Mouse (Mus musculus): ENCODE measurements around the gene Col6a6. TPM values are rescaled to one million over a fixed set of nuclear protein-coding genes. Genes with fewer than 3 reads are reported as not detected.
"Not testable (repeated sequence)": the region's sequence is repeated elsewhere in the genome, so short reads cannot be mapped to it uniquely, and the experiment has no call there.

The Col6a6 gene
- polyA plus RNA-seq, 1 experiment from 2014 or later = 1.2 TPM

DNA sequence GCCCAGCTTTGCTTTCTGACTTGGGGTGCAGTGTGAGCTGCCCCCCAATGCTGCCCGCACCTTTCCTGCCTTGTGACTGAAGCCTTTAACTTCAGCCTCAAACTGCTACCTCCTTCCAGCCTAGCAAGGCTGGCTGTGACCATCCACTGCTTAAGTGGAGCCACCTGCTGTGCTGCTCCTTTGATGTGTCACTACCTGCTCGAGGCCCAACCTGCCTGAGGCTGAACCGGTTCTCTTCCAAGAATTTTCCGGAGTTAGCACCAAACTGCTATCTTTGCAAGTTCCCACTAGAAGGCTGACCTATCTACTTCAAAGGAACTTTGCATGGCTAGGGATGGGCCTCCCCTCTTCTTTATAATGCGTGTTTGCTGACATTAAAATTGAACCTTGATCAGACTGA, 13.4 kb upstream of the Col6a6 start:
- not testable (repeated sequence) for H3K4me1 ChIP-seq (replicated peaks; ENCODE audit: control insufficient read depth, insufficient read depth, low read length); H3K4me2 ChIP-seq (ENCODE audit: low read length); DNase-seq (ENCODE audit: low spot score); ATAC-seq (replicated peaks; ENCODE audit: low FRiP score, low TSS enrichment, low read depth); H3K4me3 ChIP-seq (ENCODE audit: low read depth, low read length); H3K36me3 ChIP-seq (ENCODE audit: control insufficient read depth, insufficient read depth, low read length); H3K27me3 ChIP-seq (replicated peaks; ENCODE audit: control insufficient read depth, insufficient read depth, low read length); H3K9ac ChIP-seq (ENCODE audit: low read length); H3K27ac ChIP-seq (ENCODE audit: low read depth); H3K9me3 ChIP-seq (ENCODE audit: control insufficient read depth, low read length)
- 41% methylated on average over 5 of the region's 5 CpGs for WGBS

DNA sequence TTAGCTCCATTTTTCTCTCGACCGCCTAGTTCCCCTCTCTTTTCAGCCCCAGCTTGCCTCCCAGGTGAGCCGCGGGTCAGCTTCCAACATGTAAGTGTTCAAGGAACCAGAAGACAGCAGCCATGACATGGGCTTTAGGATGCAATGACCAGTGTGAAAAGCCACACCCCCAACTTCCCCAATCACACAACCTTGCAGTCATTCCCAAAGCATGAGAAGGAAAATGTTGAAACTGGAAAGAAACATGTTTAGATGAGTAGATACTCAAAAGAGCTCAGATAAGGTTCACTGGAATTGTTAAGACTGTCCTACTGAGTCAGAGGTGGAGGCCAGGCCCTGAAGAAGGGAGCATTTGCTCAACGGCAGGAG, 11.2 kb upstream of the Col6a6 start:
- H3K4me1 ChIP-seq (replicated peaks; ENCODE audit: control insufficient read depth, insufficient read depth, low read length) = no peaks in the 10 kb centered on the region
- no peaks in the 10 kb centered on the region for H3K36me3 ChIP-seq (ENCODE audit: control insufficient read depth, insufficient read depth, low read length)
- no peak for ATAC-seq (replicated peaks; ENCODE audit: low FRiP score, low TSS enrichment, low read depth)
- no peak overlapping the region for H3K27ac ChIP-seq (ENCODE audit: low read depth)
- H3K9me3 ChIP-seq (ENCODE audit: control insufficient read depth, low read length) = no peaks in the 10 kb centered on the region
- no peaks in the 10 kb centered on the region for H3K27me3 ChIP-seq (replicated peaks; ENCODE audit: control insufficient read depth, insufficient read depth, low read length)
- 91% methylated on average over 5 of the region's 5 CpGs for WGBS
- no peak overlapping the region for H3K4me2 ChIP-seq (ENCODE audit: low read length)
- no peak overlapping the region for H3K9ac ChIP-seq (ENCODE audit: low read length)
- no peak for DNase-seq (ENCODE audit: low spot score)
- no peak overlapping the region for H3K4me3 ChIP-seq (ENCODE audit: low read depth, low read length)

DNA sequence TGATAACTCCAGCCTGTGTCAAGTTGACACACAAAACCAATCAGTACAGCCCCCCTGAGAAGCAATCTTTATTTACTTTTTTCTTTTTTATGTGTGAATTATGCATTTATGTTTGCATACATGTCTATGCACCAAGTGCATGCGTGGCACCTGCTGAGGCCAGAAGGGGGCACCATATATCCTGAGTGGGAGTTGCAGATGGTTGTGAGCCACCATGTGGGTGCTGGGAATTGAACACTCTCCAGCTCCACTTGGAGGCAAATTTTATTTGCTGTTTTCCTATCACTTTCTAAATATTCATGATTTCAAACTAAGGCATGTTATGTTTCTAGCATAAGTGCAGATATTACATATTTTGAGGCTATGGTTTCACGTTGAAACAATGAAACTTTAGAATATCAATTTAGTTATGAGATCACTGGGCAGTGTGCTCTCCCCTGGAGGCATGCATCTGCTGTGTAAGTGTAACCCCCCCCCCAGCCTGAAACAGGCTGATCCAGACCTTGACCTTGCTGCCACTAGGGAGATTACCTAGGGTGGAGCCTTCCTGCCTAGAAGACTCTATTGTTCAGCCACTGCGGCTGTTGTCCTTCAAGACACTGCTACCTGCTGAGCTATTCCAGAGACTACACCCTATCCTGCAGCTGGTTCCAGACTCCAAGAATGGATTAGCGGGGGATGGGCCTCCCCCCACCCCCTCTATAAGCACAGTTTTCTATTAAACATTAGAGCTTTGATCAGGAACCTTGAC, 10.6 kb upstream of the Col6a6 start:
- 86% methylated on average over 4 of the region's 4 CpGs for WGBS
- Histone ChIP-seq H3K27ac (ENCODE audit: low read depth) (no peak overlapping the region), H3K4me3 (ENCODE audit: low read depth, low read length) (no peak overlapping the region), H3K9me3 (ENCODE audit: control insufficient read depth, low read length) (no peaks in the 10 kb centered on the region), H3K9ac (ENCODE audit: low read length) (no peak overlapping the region), H3K4me1 (replicated peaks; ENCODE audit: control insufficient read depth, insufficient read depth, low read length) (no peaks in the 10 kb centered on the region), H3K4me2 (ENCODE audit: low read length) (no peak overlapping the region), H3K27me3 (replicated peaks; ENCODE audit: control insufficient read depth, insufficient read depth, low read length) (no peaks in the 10 kb centered on the region), H3K36me3 (ENCODE audit: control insufficient read depth, insufficient read depth, low read length) (no peaks in the 10 kb centered on the region)
- ATAC-seq (replicated peaks; ENCODE audit: low FRiP score, low TSS enrichment, low read depth) = no peak
- DNase-seq (ENCODE audit: low spot score) = no peak

DNA sequence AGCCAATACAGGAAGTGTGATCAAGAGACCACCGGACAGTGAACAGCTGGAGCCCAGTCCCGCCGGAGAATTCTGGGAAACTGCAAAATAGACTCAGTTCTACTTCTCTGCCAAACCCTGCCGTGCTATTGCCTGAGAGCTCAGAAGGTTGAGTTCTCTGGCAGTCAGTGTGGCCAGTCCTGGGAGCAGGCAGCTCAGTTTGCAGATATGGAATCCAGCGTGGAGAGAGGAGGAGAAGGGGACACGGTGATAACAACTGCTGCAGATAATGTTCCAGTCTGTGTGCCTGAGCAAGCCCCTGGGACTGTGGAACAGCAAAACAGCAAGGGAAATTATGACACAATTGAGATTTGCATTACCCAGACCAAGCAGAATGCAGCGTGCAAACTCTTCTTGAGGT, 7.6 kb upstream of the Col6a6 start:
- 67% methylated on average over 7 of the region's 7 CpGs for WGBS
- H3K9ac ChIP-seq (ENCODE audit: low read length) = no peak overlapping the region
- H3K27me3 ChIP-seq (replicated peaks; ENCODE audit: control insufficient read depth, insufficient read depth, low read length) = no peaks in the 10 kb centered on the region
- H3K9me3 ChIP-seq (ENCODE audit: control insufficient read depth, low read length) = no peaks in the 10 kb centered on the region
- no peak overlapping the region for H3K27ac ChIP-seq (ENCODE audit: low read depth)
- no peak overlapping the region for H3K4me3 ChIP-seq (ENCODE audit: low read depth, low read length)
- H3K36me3 ChIP-seq (ENCODE audit: control insufficient read depth, insufficient read depth, low read length) = no peaks in the 10 kb centered on the region
- DNase-seq (ENCODE audit: low spot score) (no peak), ATAC-seq (replicated peaks; ENCODE audit: low FRiP score, low TSS enrichment, low read depth) (no peak)
- H3K4me1 ChIP-seq (replicated peaks; ENCODE audit: control insufficient read depth, insufficient read depth, low read length) = no peaks in the 10 kb centered on the region
- H3K4me2 ChIP-seq (ENCODE audit: low read length) = no peak overlapping the region

DNA sequence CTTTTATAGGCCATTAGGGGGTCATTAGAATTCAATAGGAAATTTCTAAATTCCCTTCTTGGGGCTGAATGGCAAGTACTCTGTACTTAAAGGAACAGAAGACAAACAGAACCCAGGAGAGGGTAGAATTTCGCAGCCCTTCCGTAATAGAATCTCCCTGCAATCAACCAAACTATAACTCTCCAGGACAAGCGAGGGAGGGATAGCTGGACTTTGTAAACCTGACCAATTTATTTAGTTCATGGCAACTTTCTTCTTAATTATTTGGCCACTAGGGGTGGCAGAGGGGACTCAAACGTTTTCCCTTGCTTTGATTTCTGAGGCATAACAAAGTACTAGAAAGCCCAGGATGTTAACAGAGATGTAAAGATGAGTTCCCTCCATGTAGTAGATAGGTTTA, 6.8 kb upstream of the Col6a6 start:
- Histone ChIP-seq H3K36me3 (ENCODE audit: control insufficient read depth, insufficient read depth, low read length) (no peaks in the 10 kb centered on the region), H3K9ac (ENCODE audit: low read length) (no peak overlapping the region), H3K27ac (ENCODE audit: low read depth) (no peak overlapping the region), H3K4me2 (ENCODE audit: low read length) (no peak overlapping the region), H3K4me1 (replicated peaks; ENCODE audit: control insufficient read depth, insufficient read depth, low read length) (no peaks in the 10 kb centered on the region), H3K4me3 (ENCODE audit: low read depth, low read length) (no peak overlapping the region), H3K9me3 (ENCODE audit: control insufficient read depth, low read length) (no peaks in the 10 kb centered on the region), H3K27me3 (replicated peaks; ENCODE audit: control insufficient read depth, insufficient read depth, low read length) (no peaks in the 10 kb centered on the region)
- ATAC-seq (replicated peaks; ENCODE audit: low FRiP score, low TSS enrichment, low read depth) (no peak), DNase-seq (ENCODE audit: low spot score) (no peak)
- 28% methylated on average over 4 of the region's 4 CpGs for WGBS

DNA sequence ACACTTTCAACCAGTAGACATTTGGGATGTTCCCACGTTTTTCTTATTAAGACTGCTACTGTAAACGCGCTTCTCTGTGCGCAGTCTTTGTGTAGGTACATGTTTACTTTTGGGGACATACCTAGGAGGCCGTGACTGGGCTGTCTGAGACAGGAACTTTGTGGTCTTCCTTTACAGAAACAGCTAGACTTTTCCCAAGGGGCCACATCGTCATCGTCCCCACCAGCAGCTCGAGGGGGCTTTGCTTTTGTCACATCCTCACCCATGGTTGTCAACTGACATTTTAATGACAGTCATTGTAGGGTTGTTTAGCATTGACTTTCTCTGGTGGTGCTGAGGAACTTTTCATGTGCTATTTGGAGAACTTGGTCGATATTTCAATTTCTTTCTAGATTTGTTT, 3.3 kb upstream of the Col6a6 start:
- 84% methylated on average over 9 of the region's 9 CpGs for WGBS
- Histone ChIP-seq H3K27me3 (replicated peaks; ENCODE audit: control insufficient read depth, insufficient read depth, low read length) (peaks cover 10% of the 10 kb centered on the region), H3K9ac (ENCODE audit: low read length) (no peak overlapping the region), H3K4me1 (replicated peaks; ENCODE audit: control insufficient read depth, insufficient read depth, low read length) (no peaks in the 10 kb centered on the region), H3K9me3 (ENCODE audit: control insufficient read depth, low read length) (no peaks in the 10 kb centered on the region), H3K4me2 (ENCODE audit: low read length) (no peak overlapping the region), H3K27ac (ENCODE audit: low read depth) (no peak overlapping the region), H3K36me3 (ENCODE audit: control insufficient read depth, insufficient read depth, low read length) (no peaks in the 10 kb centered on the region), H3K4me3 (ENCODE audit: low read depth, low read length) (no peak overlapping the region)
- ATAC-seq (replicated peaks; ENCODE audit: low FRiP score, low TSS enrichment, low read depth) = no peak
- DNase-seq (ENCODE audit: low spot score) = no peak

DNA sequence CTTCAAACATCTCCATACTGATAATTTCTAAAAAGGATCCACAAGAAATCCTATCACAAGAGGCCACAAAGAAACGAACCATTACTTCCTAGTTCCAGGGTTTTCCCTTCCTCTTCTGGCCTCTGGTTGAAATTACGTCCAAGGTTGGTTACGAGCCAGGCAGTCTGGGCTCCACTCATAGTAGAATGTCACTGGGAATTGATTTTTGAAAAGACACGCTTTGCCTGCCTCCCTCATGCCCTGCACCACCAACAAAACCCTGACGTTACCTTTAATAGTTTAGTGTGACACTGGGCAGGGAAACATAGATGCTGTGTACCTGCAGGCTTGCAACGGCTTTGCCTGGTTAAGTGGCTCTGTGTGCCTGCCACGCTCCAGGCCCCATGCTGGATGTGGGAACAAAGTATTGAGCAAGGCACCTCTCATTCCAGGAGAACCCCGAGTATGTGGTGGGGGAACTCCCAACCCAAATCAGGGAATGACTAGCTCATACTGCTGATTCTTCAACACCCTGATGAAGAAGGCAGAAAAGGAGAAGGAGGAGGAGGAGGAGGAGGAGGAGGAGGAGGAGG, 798 bp downstream of the Col6a6 start:
- Histone ChIP-seq H3K27me3 (replicated peaks; ENCODE audit: control insufficient read depth, insufficient read depth, low read length) (peaks cover 10% of the 10 kb centered on the region), H3K4me2 (ENCODE audit: low read length) (no peak overlapping the region), H3K9me3 (ENCODE audit: control insufficient read depth, low read length) (no peaks in the 10 kb centered on the region), H3K36me3 (ENCODE audit: control insufficient read depth, insufficient read depth, low read length) (no peaks in the 10 kb centered on the region), H3K9ac (ENCODE audit: low read length) (no peak overlapping the region), H3K4me1 (replicated peaks; ENCODE audit: control insufficient read depth, insufficient read depth, low read length) (no peaks in the 10 kb centered on the region), H3K4me3 (ENCODE audit: low read depth, low read length) (no peak overlapping the region), H3K27ac (ENCODE audit: low read depth) (no peak overlapping the region)
- DNase-seq (ENCODE audit: low spot score) (no peak), ATAC-seq (replicated peaks; ENCODE audit: low FRiP score, low TSS enrichment, low read depth) (no peak)
- 75% methylated on average over 8 of the region's 8 CpGs for WGBS

DNA sequence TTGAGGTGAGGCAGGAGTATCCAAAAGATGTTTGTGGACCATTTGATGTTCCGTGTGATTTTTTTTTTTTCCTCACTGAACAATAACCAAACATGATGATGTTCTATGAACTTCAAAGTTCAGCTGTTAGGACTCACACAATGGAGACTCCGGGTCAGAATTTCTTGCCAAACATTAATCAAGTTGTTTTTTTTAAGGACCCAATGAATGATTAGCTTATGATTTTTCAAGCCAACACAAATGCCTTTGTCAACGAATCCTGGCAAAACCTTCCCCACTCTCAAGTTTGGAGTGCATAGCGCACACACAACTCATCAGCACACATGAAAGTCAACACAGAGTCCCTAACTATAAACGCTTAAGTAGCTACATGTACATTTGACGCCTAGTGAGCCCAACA, 7.2 kb downstream of the Col6a6 start:
- no peak for DNase-seq (ENCODE audit: low spot score)
- 81% methylated on average over 6 of the region's 6 CpGs for WGBS
- Histone ChIP-seq H3K4me3 (ENCODE audit: low read depth, low read length) (no peak overlapping the region), H3K27me3 (replicated peaks; ENCODE audit: control insufficient read depth, insufficient read depth, low read length) (no peaks in the 10 kb centered on the region), H3K4me2 (ENCODE audit: low read length) (no peak overlapping the region), H3K36me3 (ENCODE audit: control insufficient read depth, insufficient read depth, low read length) (no peaks in the 10 kb centered on the region), H3K9ac (ENCODE audit: low read length) (no peak overlapping the region), H3K4me1 (replicated peaks; ENCODE audit: control insufficient read depth, insufficient read depth, low read length) (no peaks in the 10 kb centered on the region), H3K27ac (ENCODE audit: low read depth) (no peak overlapping the region), H3K9me3 (ENCODE audit: control insufficient read depth, low read length) (no peaks in the 10 kb centered on the region)
- ATAC-seq (replicated peaks; ENCODE audit: low FRiP score, low TSS enrichment, low read depth) = no peak

DNA sequence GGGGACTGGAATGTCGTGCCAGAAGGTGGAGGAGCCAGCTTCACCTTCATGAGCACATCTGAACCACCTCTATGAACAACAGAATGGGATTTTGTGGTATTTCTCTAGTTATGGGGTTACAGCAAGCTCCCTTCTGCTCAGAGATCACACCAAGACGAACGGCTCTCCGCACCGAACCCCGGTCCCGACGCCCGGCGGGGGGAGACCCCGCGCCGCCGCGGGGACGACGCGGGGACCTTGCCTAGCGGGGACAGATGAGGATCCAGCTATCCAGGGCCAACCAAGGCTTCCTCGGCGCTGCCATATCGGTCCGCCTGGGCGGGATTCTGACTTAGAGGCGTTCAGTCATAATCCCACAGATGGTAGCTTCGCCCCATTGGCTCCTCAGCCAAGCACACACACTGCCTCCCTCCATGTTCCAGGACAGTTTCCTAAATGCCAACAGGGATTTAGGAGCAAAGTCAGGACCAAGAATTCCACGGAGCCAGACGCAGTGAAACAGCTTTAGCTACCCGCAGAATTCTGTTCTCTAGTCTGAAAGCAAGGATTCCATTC, 8.7 kb downstream of the Col6a6 start:
- no peaks in the 10 kb centered on the region for H3K27me3 ChIP-seq (replicated peaks; ENCODE audit: control insufficient read depth, insufficient read depth, low read length)
- H3K9me3 ChIP-seq (ENCODE audit: control insufficient read depth, low read length) = no peaks in the 10 kb centered on the region
- no peak overlapping the region for H3K4me2 ChIP-seq (ENCODE audit: low read length)
- peak; percentile 71; the same call in 1 of the 2 replicates for ATAC-seq (replicated peaks; ENCODE audit: low FRiP score, low TSS enrichment, low read depth)
- no peaks in the 10 kb centered on the region for H3K4me1 ChIP-seq (replicated peaks; ENCODE audit: control insufficient read depth, insufficient read depth, low read length)
- no peak overlapping the region for H3K27ac ChIP-seq (ENCODE audit: low read depth)
- no peak overlapping the region for H3K4me3 ChIP-seq (ENCODE audit: low read depth, low read length)
- WGBS = 67% methylated on average over 29 of the region's 29 CpGs
- no peak overlapping the region for H3K9ac ChIP-seq (ENCODE audit: low read length)
- DNase-seq (ENCODE audit: low spot score) = no peak
- no peaks in the 10 kb centered on the region for H3K36me3 ChIP-seq (ENCODE audit: control insufficient read depth, insufficient read depth, low read length)
